Mouse (Mus musculus) urinary bladder, adult 18-20 months (tissue): ENCODE results near the gene Cdh23.

Experiments
- DNase-seq, 2 experiments: peaks; one replicate each; pipeline ENCODE4 v3.0.0; 2022; ENCODE audit warnings: low spot score in 2 of 2, mixed read lengths in 2 of 2

Cdh23 gene

GRCm38 (mm10) chr10:60369405-60369804, 326.9 kb downstream of the Cdh23 start:
- DNase-seq: no peak

GRCm38 (mm10) chr10:60367904-60368303, 328.4 kb downstream of the Cdh23 start:
- DNase-seq: no peak

- DNase-seq: no peak
These were observed 329.1 kb downstream of the Cdh23 start for GRCm38 (mm10) chr10:60367145-60367544.

GRCm38 (mm10) chr10:60363426-60363825, 332.9 kb downstream of the Cdh23 start:
- DNase-seq: no peak

GRCm38 (mm10) chr10:60362310-60362628, 334.0 kb downstream of the Cdh23 start:
- DNase-seq: no peak

DNA sequence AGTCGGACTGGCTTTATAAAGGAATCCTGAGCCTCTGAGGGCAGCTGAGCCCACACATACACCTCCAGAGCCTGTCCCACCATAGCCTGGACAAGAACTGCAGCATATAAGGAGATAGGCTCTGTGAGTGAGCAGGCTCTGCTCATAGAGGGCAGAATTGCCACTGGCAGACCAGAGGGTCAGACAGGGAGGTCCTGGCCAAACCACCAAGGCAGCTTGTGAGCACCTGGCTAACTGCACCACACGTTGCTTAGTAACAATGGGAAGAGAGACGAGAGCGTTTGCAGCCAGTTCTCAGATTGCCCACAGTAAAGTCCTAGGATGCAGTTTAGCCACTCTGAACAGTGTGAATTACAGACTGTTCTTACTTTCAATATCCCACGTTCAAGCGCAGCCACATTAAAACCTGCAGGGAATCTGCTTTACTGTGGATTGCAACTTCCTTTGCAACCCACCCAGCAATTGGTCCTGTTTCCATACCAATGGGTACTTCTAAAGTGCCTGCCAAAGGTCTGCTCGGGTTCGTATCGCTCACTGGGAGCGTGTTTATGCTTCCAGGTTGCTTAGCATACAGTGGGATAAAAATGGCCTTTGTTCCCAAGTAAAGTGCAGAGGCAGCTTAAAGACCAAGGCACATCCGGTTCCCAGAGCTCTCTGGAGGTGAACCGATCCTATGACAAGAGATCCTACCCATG, 334.5 kb downstream of the Cdh23 start:
- no peak for DNase-seq

DNA sequence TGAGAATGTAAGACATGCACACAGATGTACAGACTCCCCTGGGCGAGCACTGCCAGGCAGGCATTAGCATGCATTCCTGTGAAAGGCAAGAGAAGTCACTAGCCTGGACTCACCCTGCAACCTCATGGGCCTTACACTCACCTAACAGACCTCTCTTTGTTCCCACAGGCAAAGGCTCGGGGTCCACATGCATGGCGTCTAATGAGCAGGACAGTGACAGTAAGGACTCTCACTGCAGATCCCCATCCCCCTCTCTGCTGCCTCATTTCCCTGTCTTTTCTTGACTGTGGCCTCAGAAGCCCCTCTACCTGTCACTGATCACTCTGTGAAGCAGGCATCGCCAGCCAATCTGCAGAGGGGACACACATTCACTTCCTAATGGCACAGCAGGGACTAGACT, 337.5 kb downstream of the Cdh23 start:
- no peak for DNase-seq

DNA sequence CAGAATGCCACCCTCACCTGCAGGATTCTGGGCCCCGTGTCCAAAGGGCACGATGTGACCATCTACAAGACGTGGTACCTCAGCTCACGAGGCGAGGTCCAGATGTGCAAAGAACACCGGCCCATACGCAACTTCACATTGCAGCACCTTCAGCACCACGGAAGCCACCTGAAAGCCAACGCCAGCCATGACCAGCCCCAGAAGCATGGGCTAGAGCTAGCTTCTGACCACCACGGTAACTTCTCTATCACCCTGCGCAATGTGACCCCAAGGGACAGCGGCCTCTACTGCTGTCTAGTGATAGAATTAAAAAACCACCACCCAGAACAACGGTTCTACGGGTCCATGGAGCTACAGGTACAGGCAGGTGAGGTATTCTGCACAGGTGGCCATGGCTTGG, 338.4 kb downstream of the Cdh23 start:
- DNase-seq: no peak

DNA sequence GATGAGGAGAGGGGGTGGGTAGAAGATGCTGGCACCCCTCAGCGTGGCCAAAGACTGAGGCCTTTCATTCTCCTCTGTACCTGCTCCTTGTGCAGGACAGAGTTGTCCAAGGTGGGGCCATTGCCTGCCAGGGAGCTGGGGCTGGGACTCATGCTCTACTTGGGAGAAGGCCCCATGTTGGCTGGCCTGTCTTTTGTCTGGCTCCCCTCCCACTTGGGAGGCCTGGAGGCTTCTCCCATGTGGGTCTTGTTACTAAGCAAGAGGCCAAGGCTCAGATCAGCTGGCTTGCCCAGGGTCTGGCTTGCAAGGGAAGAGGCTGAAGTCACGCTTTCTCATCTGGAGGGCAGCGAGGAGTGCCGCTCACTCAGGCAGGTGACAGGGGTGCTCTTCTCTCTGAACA, 338.8 kb downstream of the Cdh23 start:
- DNase-seq: no peak

DNA sequence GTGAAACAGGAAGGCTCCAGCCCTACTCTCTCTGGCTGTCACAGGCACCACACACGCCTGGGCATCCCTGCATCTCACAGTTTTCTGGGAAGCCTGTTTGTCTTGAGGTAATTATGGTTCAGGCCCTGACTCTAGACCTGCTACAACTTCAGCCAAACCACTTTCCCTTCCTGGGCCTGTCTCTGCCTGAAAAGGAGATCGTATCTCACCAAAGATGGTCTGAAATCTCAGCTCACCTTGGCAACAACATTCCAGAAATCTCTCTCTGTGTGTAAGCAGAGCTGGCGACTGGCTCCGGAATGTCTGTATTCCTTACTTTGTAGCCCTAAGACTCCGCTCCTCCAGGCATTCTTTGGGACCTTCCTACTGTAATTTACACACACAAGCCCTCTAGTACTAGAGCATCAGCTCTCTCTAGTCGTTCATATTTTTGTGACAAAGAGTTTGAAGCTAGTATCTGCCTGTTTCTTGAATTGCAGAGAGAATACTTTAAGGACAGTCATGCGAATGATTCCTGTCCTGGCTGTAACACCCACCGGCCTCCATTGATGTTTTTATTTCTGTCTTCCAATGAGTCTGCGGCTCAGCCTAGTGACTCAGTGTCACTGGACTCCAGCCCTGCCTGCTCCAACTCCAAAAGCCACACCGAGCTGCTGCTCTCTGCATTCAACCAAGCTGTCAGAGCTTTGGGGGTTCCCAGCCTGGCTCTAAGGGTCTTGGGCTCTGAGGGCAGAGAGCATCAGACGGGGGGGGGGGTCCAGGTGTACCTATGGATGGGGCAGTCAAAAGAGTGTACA, 341.2 kb downstream of the Cdh23 start:
- DNase-seq: peak in 1 of 2 experiments; percentile 57

DNA sequence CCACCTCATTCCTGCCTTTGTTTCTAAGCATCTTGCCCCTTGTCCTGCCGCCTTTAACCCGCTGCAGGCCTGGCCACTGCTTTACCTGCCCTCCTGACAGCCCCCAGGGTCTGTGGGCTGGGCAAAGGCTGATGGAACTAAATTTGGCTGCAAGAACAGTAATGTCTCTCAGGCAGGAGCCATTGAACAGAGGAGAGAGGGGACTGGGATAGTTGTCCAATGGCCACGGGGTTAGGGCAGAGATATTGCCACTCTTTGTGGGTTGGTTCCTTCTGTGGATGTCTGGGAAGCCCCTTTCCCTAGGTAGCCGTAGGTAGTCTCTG, 342.3 kb downstream of the Cdh23 start:
- DNase-seq: no peak

DNA sequence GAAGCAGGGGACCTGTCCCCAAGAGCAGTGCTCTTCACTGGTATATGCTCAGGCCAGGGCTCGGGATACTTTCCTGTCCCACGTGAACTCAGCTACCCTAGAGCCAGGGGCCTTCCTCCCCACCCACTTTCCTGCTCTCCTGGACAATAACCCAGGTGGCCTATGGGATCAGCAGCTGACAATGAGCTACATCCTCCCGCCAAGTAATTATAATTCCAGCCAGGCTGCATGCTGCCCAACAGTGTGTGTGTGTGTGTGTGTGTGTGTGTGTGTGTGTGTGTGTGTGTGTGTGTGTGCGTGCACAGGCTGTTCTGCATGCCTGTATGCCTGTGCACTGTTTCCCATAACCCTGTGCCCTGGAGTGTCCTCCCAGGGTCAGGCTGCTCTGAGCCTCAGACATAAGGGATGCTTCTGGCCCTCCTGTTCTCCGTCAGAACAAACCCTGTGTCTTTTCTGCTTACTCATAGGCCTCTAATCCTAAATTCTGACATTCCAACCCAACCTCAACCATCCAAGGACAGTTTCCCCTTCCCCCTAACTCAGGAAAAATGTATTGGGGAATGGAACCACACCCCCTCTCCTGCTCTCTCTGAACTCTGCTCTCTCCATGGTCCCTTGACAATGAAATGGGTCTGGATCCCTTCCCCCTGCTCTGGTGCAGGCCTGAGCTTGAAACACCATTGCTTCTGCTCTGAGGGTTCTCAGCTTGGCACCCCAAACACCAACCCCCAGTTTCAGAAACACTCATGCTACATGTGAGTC, 342.9 kb downstream of the Cdh23 start:
- no peak for DNase-seq

DNA sequence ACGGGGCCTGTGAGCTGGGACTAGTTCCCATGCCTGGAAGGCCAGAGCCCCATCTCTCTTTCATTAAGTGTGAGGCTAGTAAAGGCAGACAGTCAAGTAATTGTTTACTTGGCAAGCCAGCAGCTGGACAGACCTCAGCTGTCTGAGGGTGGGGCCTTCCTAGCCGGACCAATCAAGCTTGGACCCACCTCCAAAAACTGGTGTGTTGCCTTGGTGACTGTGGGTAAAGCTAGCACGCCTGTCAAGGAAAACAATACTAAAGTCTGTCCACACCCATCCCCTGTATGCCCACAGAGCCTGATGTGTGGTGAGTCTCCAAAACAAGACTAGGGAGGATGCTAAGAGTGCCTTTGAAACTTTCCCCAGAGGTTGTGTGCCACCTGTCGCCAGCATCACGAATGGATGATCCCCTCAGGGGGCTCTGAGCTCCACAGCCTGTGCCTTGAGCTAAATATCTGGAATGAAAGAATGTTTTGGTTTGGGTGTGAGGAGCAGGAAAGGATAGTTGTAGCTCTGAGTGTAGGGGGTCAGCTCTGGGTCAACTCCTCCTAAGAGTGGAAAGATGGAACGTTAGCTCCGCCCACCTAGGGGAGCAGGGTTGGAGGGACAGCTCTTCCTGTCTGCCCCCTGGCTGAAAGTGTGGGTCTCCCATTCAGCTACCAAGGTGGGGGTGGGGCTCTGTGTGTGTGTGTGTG, 344.4 kb downstream of the Cdh23 start:
- DNase-seq: peak; percentile 52 to 82

GRCm38 (mm10) chr10:60351248-60351647, 345.0 kb downstream of the Cdh23 start:
- no peak for DNase-seq

GRCm38 (mm10) chr10:60350805-60351167, 345.5 kb downstream of the Cdh23 start:
- DNase-seq: peak; percentile 91 to 97

- no peak for DNase-seq
These were observed 346.0 kb downstream of the Cdh23 start for GRCm38 (mm10) chr10:60350077-60350804.

DNA sequence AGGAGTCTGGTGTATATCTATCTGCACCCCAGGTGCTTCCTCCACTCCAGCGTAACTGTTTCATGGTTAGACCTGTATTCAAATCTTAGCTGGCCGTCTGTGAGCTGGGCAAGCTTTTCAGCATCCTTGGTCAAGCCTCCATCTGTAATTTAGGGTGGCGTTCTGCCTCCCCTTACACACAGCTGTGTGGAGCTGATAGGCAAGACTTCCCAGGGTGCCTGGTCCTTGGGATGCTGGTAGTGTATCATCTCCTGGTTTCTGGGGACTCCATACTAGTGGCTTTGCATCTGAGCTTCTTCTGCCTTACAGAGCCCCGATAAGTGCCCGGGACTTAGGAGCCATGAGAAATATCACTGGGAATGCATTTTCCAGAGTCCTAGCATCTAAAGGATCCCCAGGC, 346.6 kb downstream of the Cdh23 start:
- DNase-seq: no peak

GRCm38 (mm10) chr10:60349056-60349455, 347.2 kb downstream of the Cdh23 start:
- DNase-seq: peak in 1 of 2 experiments; percentile 78

DNA sequence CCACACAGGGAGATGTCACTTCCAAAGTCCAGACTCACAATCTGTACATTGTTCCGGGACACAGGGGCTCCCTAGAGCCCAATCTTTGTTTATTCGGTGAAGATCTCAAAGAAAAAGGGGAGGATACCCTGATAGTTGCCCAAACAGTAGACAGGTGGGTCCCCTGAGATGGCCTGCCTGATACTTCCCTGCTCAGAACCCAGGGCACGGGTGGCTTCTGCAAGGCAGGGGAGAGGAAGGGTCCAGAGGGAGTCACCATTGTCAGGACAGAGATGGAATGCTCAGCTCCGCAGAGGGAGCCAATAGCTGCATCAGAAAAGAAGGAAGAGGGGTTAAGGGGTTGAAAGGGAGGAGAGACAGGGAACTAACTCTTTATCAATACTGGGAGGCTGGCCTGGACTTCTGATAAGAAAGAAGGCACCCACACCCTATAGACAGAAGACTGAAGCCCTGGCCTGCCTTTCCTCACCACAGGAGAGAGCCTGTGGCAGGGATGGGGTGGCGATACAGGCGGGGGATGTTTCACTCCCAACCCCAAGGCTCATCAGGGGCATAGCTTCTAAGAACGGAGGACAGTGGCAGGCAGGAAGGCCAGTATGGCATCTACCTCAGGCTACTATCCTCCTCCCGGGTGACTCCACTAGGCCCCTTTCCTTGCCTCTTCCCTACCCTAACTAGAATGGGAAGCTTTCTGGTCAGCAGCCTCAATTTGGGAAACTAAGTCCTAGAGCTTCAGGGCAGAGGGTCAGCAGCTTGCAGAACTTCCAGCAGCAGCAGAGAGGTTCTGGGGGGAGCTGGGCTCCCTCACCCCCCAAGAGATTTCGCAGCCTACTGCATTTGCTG, 348.3 kb downstream of the Cdh23 start:
- DNase-seq: peak in 1 of 2 experiments; percentile 38

GRCm38 (mm10) chr10:60346701-60347405, 349.4 kb downstream of the Cdh23 start, which contains the start of gene Vsir:
Vsir (plus strand) TSS chr10:60346851.
- DNase-seq: peak; percentile 78
